Mouse (Mus musculus): ENCODE data around the gene Ubash3b. TPM values are rescaled to one million over a fixed set of nuclear protein-coding genes. Genes with fewer than 3 reads are reported as not detected.

Gene Ubash3b
- total RNA-seq, 2 experiments from 2014 or later = 29.0 to 30.4 TPM

GRCm38 (mm10) chr9:41138987-41139808, 22.3 kb downstream of the Ubash3b start:
- no peak for DNase-seq (ENCODE audit: low spot score in 2 of 2)

GRCm38 (mm10) chr9:41136691-41137467, 24.6 kb downstream of the Ubash3b start:
- peak in 1 of 2 experiments; percentile 63 for DNase-seq (ENCODE audit: low spot score in 2 of 2)

- DNase-seq (ENCODE audit: low spot score in 2 of 2) = no peak
These were observed 25.2 kb downstream of the Ubash3b start for GRCm38 (mm10) chr9:41136273-41136672.

- no peak for DNase-seq (ENCODE audit: low spot score in 2 of 2)
These were observed 26.6 kb downstream of the Ubash3b start for GRCm38 (mm10) chr9:41134907-41135306.

GRCm38 (mm10) chr9:41130563-41130962, 30.9 kb downstream of the Ubash3b start:
- peak in 1 of 2 experiments; percentile 66 for DNase-seq (ENCODE audit: low spot score in 2 of 2)

GRCm38 (mm10) chr9:41129802-41130480, 31.6 kb downstream of the Ubash3b start:
- no peak for DNase-seq (ENCODE audit: low spot score in 2 of 2)

- DNase-seq (ENCODE audit: low spot score in 2 of 2) = no peak
These were observed 32.2 kb downstream of the Ubash3b start for GRCm38 (mm10) chr9:41129273-41129672.

GRCm38 (mm10) chr9:41126723-41127122, 34.8 kb downstream of the Ubash3b start:
- no peak for DNase-seq (ENCODE audit: low spot score in 2 of 2)

- no peak for DNase-seq (ENCODE audit: low spot score in 2 of 2)
These were observed 37.2 kb downstream of the Ubash3b start for GRCm38 (mm10) chr9:41124305-41124704.

- DNase-seq (ENCODE audit: low spot score in 2 of 2) = peak in 1 of 2 experiments; percentile 57
These were observed 38.9 kb downstream of the Ubash3b start for GRCm38 (mm10) chr9:41122390-41123110.

- no peak for DNase-seq (ENCODE audit: low spot score in 2 of 2)
These were observed 39.7 kb downstream of the Ubash3b start for GRCm38 (mm10) chr9:41121701-41122354.

GRCm38 (mm10) chr9:41119958-41120357, 41.5 kb downstream of the Ubash3b start:
- DNase-seq (ENCODE audit: low spot score in 2 of 2) = no peak

GRCm38 (mm10) chr9:41118065-41118464, 43.4 kb downstream of the Ubash3b start:
- DNase-seq (ENCODE audit: low spot score in 2 of 2) = no peak

- no peak for DNase-seq (ENCODE audit: low spot score in 2 of 2)
These were observed 45.4 kb downstream of the Ubash3b start for GRCm38 (mm10) chr9:41116126-41116525.

GRCm38 (mm10) chr9:41114367-41114766, 47.1 kb downstream of the Ubash3b start:
- no peak for DNase-seq (ENCODE audit: low spot score in 2 of 2)

- no peak for DNase-seq (ENCODE audit: low spot score in 2 of 2)
These were observed 51.7 kb downstream of the Ubash3b start for GRCm38 (mm10) chr9:41109749-41110148.

GRCm38 (mm10) chr9:41108324-41109180, 52.9 kb downstream of the Ubash3b start:
- DNase-seq (ENCODE audit: low spot score in 2 of 2) = peak; percentile 65 to 84

GRCm38 (mm10) chr9:41105201-41105643, 56.3 kb downstream of the Ubash3b start:
- DNase-seq (ENCODE audit: low spot score in 2 of 2) = no peak

- DNase-seq (ENCODE audit: low spot score in 2 of 2) = no peak
These were observed 57.8 kb downstream of the Ubash3b start for GRCm38 (mm10) chr9:41103722-41104121.

Measured in layer of hippocampus, postnatal 14 days (tissue).